Mouse (Mus musculus) embryonic facial prominence, embryonic 11.5 days (tissue): Measurements from ENCODE around the gene Nosip. TPM values are rescaled to one million over a fixed set of nuclear protein-coding genes. Genes with fewer than 3 reads are reported as not detected.

Experiments
- ATAC-seq: fragments of 200-750 bp; cut with Nextera tagmentation; replicated peaks from 2 replicates; pipeline ENCODE4 v1.8.0; 2017; ENCODE audit warnings: low read depth; ENCODE audit not compliant: insufficient number of reproducible peaks, low FRiP score, low TSS enrichment
- DNase-seq: peaks from one replicate; pipeline ENCODE4 v3.0.0-alpha.2; 2015; ENCODE audit warnings: low spot score
- H3K27ac ChIP-seq: fragments of 300-500 bp; sonication (generic); replicated peaks from 2 replicates; pipeline ENCODE4 v1.5.1; 2014; ENCODE audit warnings: mild to moderate bottlenecking, low read depth, low read length, control low read depth
- H3K27me3 ChIP-seq: fragments of 300-500 bp; sonication (generic); 2 replicates; pipeline ENCODE4 v1.6.1; 2014; ENCODE audit warnings: mild to moderate bottlenecking, low read length, moderate library complexity, mixed read lengths; ENCODE audit not compliant: control insufficient read depth, insufficient read depth
- H3K36me3 ChIP-seq: fragments of 300-500 bp; sonication (generic); replicated peaks from 2 replicates; pipeline ENCODE4 v1.6.1; 2014; ENCODE audit warnings: low read depth, mild to moderate bottlenecking, low read length, moderate library complexity, mixed read lengths; ENCODE audit not compliant: control insufficient read depth, insufficient read depth
- H3K4me1 ChIP-seq: fragments of 300-500 bp; sonication (generic); 2 replicates; pipeline ENCODE4 v1.6.1; 2014; ENCODE audit warnings: low read length, mixed read lengths; ENCODE audit not compliant: control insufficient read depth, insufficient read depth
- H3K4me2 ChIP-seq: fragments of 300-500 bp; sonication (generic); 2 replicates; pipeline ENCODE4 v1.6.1; 2014; ENCODE audit warnings: low read depth, mild to moderate bottlenecking, control low read depth, low read length, moderate library complexity
- H3K4me3 ChIP-seq: fragments of 300-500 bp; sonication (generic); 2 replicates; pipeline ENCODE4 v1.5.1; 2014; ENCODE audit warnings: low read depth, low read length, control low read depth
- H3K9ac ChIP-seq: fragments of 300-500 bp; sonication (generic); replicated peaks from 2 replicates; pipeline ENCODE4 v1.6.1; 2014; ENCODE audit warnings: mild to moderate bottlenecking, control low read depth, low read length
- H3K9me3 ChIP-seq: fragments of 300-500 bp; sonication (generic); replicated peaks from 2 replicates; pipeline ENCODE4 v1.6.1; 2016; ENCODE audit warnings: mild to moderate bottlenecking, low read length, inconsistent platforms, mixed read lengths; ENCODE audit not compliant: control insufficient read depth
- WGBS: fragments of 180-500 bp; shearing (Covaris S2); extraction: QIAGEN DNeasy Blood & Tissue Kit; methylation state at CpG from one replicate; pipeline ENCODE4 v1.1.7; 2014; 5-methylcytosine and 5-hydroxymethylcytosine counted together
- polyA plus RNA-seq: library from polyadenylated mRNA; unstranded; fragments of >200 nt; fragmentation: Nextera tagmentation; extraction: Ambion mirVana; gene quantifications from 2 replicates; pipeline ENCODE4 v1.2.1, GENCODE M21; 2014

Nosip gene
- polyA plus RNA-seq, 1 experiment from 2014 or later, result 63.8 TPM

DNA sequence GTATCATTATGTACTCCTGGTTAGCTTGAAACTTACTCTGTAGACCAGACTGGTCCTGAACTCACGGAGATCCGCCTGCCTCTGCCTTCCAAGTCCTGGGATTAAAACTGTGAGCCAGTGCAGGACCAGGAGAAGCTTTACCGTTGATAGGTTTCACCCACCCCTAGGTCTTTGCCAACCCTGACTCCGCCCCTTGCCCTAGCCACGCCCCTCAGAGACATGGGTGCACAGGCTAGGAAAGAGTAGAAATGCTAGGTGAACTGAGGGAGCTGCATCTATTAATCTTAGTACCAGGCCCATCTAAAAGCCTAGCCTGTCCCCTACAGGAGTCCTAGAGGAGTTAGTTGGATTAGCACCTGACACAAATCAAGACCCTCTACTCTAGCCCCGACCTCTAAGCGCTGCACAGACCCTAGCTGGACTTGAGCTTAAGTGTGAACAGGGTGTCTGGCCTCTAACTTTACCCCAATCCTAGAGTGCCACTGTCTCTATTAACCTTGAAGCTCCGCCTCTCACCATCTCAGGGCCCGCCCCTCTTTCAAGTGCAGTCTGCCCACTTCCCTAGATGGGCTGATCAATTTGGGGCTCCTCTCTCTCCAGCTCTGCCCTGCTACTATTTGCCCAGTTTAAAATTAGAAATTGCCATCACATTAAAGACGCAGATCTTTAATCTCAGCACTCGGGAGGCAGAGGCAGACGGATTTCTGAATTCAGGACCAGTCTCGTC lies 28.2 kb downstream of the Nosip start:
- Histone ChIP-seq H3K4me1 (no peaks in the 10 kb centered on the region), H3K27me3 (no peaks in the 10 kb centered on the region), H3K9me3 (no peaks in the 10 kb centered on the region), H3K9ac (no peak overlapping the region), H3K27ac (no peak overlapping the region), H3K36me3 (peaks cover 12% of the 10 kb centered on the region), H3K4me2 (peak overlapping the region; percentile 58), H3K4me3 (peak overlapping the region; percentile 56; the same call in 1 of the 2 replicates)
- DNase-seq (no peak), ATAC-seq (no peak)
- WGBS, result 80% methylated on average over 13 of the region's 13 CpGs

DNA sequence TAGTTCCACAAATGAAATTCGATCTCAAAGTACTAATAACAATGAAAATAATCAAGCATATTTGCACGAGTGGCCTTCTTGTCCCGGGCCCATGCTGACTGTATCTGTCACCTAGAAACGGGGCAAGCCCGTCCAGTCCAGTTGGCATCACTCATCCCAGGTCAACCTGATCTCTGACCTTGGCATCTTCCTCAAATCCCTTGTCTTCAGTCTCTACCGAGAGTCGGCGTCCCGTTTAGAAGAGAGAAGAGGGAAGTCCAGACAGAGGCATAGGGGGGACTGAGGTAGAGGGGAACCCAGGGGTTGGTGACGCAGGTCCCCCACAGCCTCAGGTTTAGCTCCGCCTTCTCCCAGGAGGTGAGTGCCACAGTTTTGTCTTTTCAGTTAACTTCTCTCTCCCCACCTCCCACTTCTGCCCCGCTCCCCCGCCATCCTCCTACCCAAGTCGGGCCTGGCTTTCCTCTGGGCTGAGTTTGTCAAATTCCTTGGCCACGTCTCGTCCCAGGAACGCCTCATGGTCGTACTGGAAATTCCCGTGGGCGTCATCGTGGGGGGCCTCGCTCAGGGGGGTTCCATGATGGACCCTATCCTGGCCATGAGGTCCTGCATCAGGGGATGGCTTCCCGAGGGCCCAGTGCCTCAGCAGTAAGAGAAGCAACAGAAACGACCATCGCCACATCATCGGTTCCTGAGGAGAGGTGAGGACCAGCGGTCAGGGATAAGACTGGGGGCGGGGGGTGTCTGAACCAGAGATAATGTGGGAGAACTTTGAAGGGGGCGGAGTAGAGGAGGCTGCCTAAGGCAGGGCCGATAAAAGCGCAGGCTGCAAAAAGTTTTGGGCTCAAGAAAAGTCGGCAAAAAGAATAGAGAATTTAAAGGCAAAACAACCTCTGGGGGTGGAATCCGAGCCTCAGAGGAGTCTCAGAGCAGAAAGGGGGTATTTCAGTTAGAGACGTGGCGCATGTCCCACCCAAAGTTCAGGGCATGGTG lies 29.1 kb downstream of the Nosip start:
- H3K4me1 ChIP-seq, result no peaks in the 10 kb centered on the region
- WGBS, result 11% methylated on average over 34 of the region's 35 CpGs
- H3K27me3 ChIP-seq, result no peaks in the 10 kb centered on the region
- peak overlapping the region; percentile 56 for H3K4me3 ChIP-seq
- H3K36me3 ChIP-seq, result peaks cover 8% of the 10 kb centered on the region
- H3K4me2 ChIP-seq, result peak overlapping the region; percentile 58
- H3K27ac ChIP-seq, result peak overlapping the region; percentile 76
- ATAC-seq (peak; percentile 53; the same call in 1 of the 2 replicates), DNase-seq (peak; percentile 53)
- peak overlapping the region; percentile 66 for H3K9ac ChIP-seq
- H3K9me3 ChIP-seq, result no peaks in the 10 kb centered on the region

DNA sequence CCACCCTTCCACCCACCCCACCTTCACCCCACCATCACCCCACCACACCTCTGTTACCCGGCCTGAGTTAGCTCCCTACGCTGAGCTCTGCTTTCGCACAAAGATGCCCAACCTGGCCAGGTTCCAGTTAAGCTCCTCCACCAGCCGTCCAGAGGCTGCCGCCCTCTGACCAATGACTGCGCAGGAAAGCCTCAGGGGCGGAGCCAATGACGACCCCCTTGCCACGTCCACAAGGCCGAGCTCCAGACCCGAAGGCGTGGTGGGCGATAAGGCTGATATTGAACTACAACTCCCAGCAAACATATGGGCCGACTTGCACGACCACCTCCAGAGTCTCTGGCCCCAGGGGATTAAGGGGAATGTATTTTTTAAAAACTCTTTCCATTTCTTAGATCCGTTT lies 29.8 kb downstream of the Nosip start, which contains the start of gene Rcn3:
Gene Rcn3 (minus strand): TSS at position 174 of the 400 bp plus-strand sequence.
- Histone ChIP-seq H3K36me3 (peaks cover under 1% of the 10 kb centered on the region; the same call in 1 of the 2 replicates), H3K4me1 (no peaks in the 10 kb centered on the region), H3K9me3 (no peaks in the 10 kb centered on the region), H3K9ac (peak within 1 kb of the TSS; percentile 66), H3K4me2 (peak within 1 kb of the TSS; percentile 58), H3K4me3 (peak within 1 kb of the TSS; percentile 56), H3K27ac (peak within 1 kb of the TSS; percentile 85), H3K27me3 (no peaks in the 10 kb centered on the region)
- under 1% methylated on average over 16 of the region's 16 CpGs for WGBS
- ATAC-seq, result peak; percentile 91
- DNase-seq, result peak; percentile 97

DNA sequence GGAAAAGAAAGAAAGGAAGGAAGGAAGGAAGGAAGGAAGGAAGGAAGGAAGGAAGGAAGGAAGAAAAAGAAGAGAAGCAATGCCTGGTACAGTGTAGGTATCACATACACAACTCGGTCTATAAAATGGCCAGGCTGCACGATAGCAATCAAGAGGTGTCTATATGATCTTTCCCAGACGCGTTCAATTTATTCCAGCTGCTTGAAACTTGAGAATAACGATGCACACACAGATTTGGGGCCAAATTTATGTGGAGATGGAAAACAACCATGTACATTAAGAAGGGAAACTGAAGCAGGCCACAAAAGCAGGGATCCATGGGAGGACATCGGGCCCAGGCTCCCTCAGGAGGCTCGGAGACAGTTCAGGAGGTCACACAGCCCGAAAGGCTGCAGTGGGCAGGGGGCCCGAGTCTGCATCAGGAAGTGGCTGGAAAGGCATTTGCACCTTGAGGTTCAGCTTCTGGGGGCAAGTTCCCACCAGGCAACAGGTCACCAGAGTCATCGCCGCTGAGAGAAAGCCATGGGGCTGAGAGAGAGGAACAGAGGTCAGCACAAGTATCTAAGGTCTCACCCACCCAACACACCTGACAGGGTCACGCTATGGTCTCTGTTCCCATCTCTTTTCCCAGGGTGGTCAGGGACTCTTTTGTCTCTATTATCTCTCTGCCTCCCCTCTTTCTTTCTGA lies 30.7 kb downstream of the Nosip start:
- H3K4me1 ChIP-seq, result no peaks in the 10 kb centered on the region
- H3K36me3 ChIP-seq, result no peaks in the 10 kb centered on the region; the same call in 1 of the 2 replicates
- H3K9me3 ChIP-seq, result no peaks in the 10 kb centered on the region
- H3K27me3 ChIP-seq, result no peaks in the 10 kb centered on the region
- H3K4me2 ChIP-seq, result peak overlapping the region; percentile 13
- peak overlapping the region; percentile 28; the same call in 1 of the 2 replicates for H3K9ac ChIP-seq
- H3K27ac ChIP-seq, result peak overlapping the region; percentile 85
- peak; percentile 76 for DNase-seq
- H3K4me3 ChIP-seq, result no peak overlapping the region
- WGBS, result 34% methylated on average over 12 of the region's 12 CpGs
- no peak for ATAC-seq

DNA sequence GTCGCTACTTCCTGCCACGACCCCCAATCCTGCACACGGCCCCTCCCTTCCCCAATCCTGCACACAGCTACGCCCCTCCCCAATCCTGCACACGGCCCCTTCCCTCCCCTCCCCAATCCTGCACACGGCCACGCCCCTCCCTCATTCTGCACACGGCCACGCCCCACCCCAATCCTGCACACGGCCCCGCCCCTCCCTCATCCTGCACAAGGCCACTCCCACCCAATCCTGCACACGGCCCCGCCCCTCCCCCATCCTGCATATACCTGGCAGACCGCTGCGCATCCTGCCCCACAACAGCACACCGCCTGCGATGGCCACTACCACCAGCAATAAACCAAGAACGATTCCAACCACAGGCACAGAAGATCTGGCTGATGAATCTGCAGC lies 31.3 kb downstream of the Nosip start:
- DNase-seq, result peak; percentile 56
- H3K27ac ChIP-seq, result peak overlapping the region; percentile 85
- H3K36me3 ChIP-seq, result no peaks in the 10 kb centered on the region
- H3K27me3 ChIP-seq, result no peaks in the 10 kb centered on the region
- H3K4me1 ChIP-seq, result no peaks in the 10 kb centered on the region
- H3K9me3 ChIP-seq, result no peaks in the 10 kb centered on the region
- no peak overlapping the region for H3K9ac ChIP-seq
- no peak overlapping the region for H3K4me2 ChIP-seq
- 35% methylated on average over 17 of the region's 18 CpGs for WGBS
- no peak overlapping the region for H3K4me3 ChIP-seq
- ATAC-seq, result no peak

DNA sequence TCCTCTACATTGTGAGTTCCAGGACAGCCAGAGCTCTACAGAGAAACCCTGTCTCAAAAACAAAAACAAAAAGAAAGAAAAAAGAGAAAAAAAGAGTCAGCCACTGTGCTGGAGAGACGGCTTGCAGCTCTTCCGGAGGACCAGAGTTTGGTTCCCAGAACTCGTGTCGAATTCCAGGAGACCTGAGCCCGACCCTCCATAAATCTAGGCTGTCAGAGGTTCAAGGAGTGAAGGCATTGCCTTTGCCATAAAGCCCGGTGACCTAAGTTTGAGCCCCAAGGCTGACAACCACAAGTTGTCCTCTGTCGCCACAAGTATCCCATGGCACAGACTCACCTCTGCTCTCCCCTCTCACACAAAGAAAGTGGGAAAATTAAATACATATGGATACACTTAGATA lies 31.9 kb downstream of the Nosip start:
- Histone ChIP-seq H3K36me3 (no peaks in the 10 kb centered on the region), H3K9ac (no peak overlapping the region), H3K27ac (peak overlapping the region; percentile 85), H3K4me3 (no peak overlapping the region), H3K4me1 (no peaks in the 10 kb centered on the region), H3K9me3 (no peaks in the 10 kb centered on the region), H3K4me2 (no peak overlapping the region), H3K27me3 (no peaks in the 10 kb centered on the region)
- DNase-seq, result no peak
- 34% methylated on average over 7 of the region's 7 CpGs for WGBS
- no peak for ATAC-seq

DNA sequence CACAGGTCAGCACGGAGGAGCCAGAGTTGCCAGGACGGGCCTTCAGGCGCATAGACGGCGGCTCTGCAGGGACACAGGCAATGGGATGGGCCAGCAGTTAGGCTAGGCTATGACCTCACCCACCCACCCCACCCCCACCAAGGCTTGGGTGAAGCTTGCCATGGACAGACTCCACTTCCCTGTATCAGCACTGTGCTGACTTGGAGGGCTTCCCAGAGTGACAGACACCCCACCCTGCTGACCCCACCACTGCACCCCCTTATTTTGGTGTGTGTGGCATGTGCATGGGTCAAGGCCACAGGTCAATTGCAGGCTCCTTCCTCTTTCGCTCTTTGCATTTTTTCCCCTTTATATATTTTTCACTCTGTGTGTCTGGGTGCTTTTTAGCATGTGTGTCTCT lies 33.1 kb downstream of the Nosip start:
- no peaks in the 10 kb centered on the region for H3K9me3 ChIP-seq
- H3K27ac ChIP-seq, result no peak overlapping the region
- H3K4me2 ChIP-seq, result no peak overlapping the region
- no peak overlapping the region for H3K9ac ChIP-seq
- H3K36me3 ChIP-seq, result no peaks in the 10 kb centered on the region
- no peak overlapping the region for H3K4me3 ChIP-seq
- no peak for ATAC-seq
- no peak for DNase-seq
- no peaks in the 10 kb centered on the region for H3K27me3 ChIP-seq
- WGBS, result 77% methylated on average over 6 of the region's 6 CpGs
- H3K4me1 ChIP-seq, result no peaks in the 10 kb centered on the region
